Mouse (Mus musculus) ES-E14 (cell line): ENCODE measurements around the gene 1110051M20Rik. TPM values are rescaled to one million over a fixed set of nuclear protein-coding genes. Genes with fewer than 3 reads are reported as not detected.
"Not testable (repeated sequence)": the region's sequence is repeated elsewhere in the genome, so short reads cannot be mapped to it uniquely, and the experiment has no call there.

Source experiments
- DNase-seq: peaks from one replicate; pipeline ENCODE4 v3.0.0-alpha.2; 2013; ENCODE audit warnings: low read depth, low spot score
- H3K27ac ChIP-seq: 2 replicates; pipeline ENCODE4 v1.5.1; 2012; ENCODE audit warnings: low read depth, mild to moderate bottlenecking, low read length, moderate library complexity, mixed read lengths; ENCODE audit not compliant: poor library complexity, insufficient read depth, severe bottlenecking
- H3K36me3 ChIP-seq: 2 replicates; pipeline ENCODE4 v1.6.1; 2012; ENCODE audit warnings: mild to moderate bottlenecking, low read length, moderate library complexity, mixed read lengths; ENCODE audit not compliant: control insufficient read depth, poor library complexity, insufficient read depth, severe bottlenecking
- H3K4me1 ChIP-seq, 2 experiments: fragments of 150-350 bp in 1 of 2; sonication (generic) in 1 of 2; 2 replicates each; pipeline ENCODE4 v1.6.1; 2012; ENCODE audit warnings: low read length in 2 of 2, mild to moderate bottlenecking in 1 of 2, mixed read lengths in 1 of 2; ENCODE audit not compliant: control insufficient read depth in 2 of 2, insufficient read depth in 2 of 2, poor library complexity in 1 of 2
- H3K4me3 ChIP-seq, 2 experiments: fragments of 150-350 bp in 1 of 2; sonication (generic) in 1 of 2; 2 replicates each; pipeline ENCODE4 v1.5.1; 2012; ENCODE audit warnings: low read length in 2 of 2, low read depth in 1 of 2, mild to moderate bottlenecking in 1 of 2, mixed read lengths in 1 of 2; ENCODE audit not compliant: insufficient read depth in 1 of 2, poor library complexity in 1 of 2, severe bottlenecking in 1 of 2
- H3K9ac ChIP-seq: 2 replicates; pipeline ENCODE4 v1.6.1; 2012; ENCODE audit warnings: low read depth, mild to moderate bottlenecking, low read length, mixed read lengths; ENCODE audit not compliant: poor library complexity, insufficient read depth, severe bottlenecking
- H3K9me3 ChIP-seq: fragments of 150-350 bp; sonication (generic); 2 replicates; pipeline ENCODE4 v1.6.1; 2012; ENCODE audit warnings: low read depth, mild to moderate bottlenecking, low read length; ENCODE audit not compliant: control insufficient read depth, insufficient read depth
- CHD2 ChIP-seq: IDR thresholded peaks from 2 replicates; pipeline ENCODE4 v1.6.1; 2014; ENCODE audit warnings: mild to moderate bottlenecking, low read depth, low read length, inconsistent platforms
- HCFC1 ChIP-seq: IDR thresholded peaks from 2 replicates; pipeline ENCODE4 v1.6.1; 2012; ENCODE audit warnings: low read length, inconsistent platforms, borderline replicate concordance; ENCODE audit not compliant: insufficient read depth
- MAFK ChIP-seq: IDR thresholded peaks from 2 replicates; pipeline ENCODE4 v1.6.1; 2014; ENCODE audit warnings: mild to moderate bottlenecking, low read depth, low read length, inconsistent platforms; ENCODE audit not compliant: insufficient read depth
- ZC3H11A ChIP-seq: IDR thresholded peaks from 2 replicates; pipeline ENCODE4 v1.6.1; 2012; ENCODE audit warnings: low read depth, mild to moderate bottlenecking, inconsistent platforms, low read length, borderline replicate concordance
- ZNF384 ChIP-seq: IDR thresholded peaks from 2 replicates; pipeline ENCODE4 v1.6.1; 2012; ENCODE audit warnings: low read depth, low read length, inconsistent platforms
- in situ Hi-C, 2 experiments: fragments of 600-800 bp; cut with MboI; formaldehyde crosslinking; loops; one replicate each; pipeline ENCODE4 v1.15.1; 2025; ENCODE audit warnings: low sequenced_read_pairs in 2 of 2, inconsistent platforms in 1 of 2; ENCODE audit not compliant: unreplicated experiment in 2 of 2
- total RNA-seq: library from RNA; depleted of rRNA; stranded (reverse); fragments of 300-350 nt; gene quantifications from 2 replicates; pipeline ENCODE4 v1.2.3, GENCODE M21; 2012; rRNA removed

Gene 1110051M20Rik
- 10.3 and 12.4 TPM in 2 replicates for total RNA-seq

DNA sequence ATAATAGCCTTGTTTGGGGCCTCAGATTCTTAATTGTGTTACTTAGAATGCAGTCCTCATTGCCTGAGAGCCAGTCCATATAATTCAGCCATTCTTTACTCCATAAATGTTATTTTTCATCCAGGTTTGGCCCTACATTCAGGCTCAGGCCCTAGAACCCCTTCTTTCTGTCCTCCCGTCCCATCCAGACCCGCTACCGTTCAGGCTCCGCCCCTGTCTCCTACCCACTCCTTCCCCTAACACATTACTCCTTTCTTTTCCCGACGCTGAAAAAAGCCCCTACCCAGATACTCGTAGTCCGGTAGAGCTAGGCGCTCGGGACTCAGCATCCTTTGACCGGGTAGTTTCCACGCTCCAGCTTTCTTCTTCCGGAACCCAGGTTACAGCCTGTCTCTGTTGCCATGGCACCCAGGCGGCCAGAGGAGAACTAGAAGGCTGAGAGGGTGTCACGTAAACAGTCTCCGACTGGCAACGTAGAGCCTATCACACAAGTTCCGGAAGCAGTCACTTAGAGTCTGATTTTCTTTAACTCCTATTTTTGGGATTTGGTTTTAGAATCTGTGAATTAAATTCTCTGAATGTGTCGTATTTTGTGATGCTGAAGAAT lies at the start of gene 1110051M20Rik:
TSS of gene 1110051M20Rik (minus strand) at position 419 of the 607 bp plus-strand sequence.
- TF ChIP-seq ZNF384 (no peak), HCFC1 (peak; percentile 84)
- peak; percentile 92 for DNase-seq
- H3K4me1 ChIP-seq = peaks cover 0 to 2% of the 10 kb centered on the region in 2 experiments; a peak in 1 of 4 replicates
- peak within 1 kb of the TSS; percentile 78 to 79 for H3K4me3 ChIP-seq
- in situ Hi-C loops = no loop called here
- H3K9me3 ChIP-seq = no peaks in the 10 kb centered on the region
- H3K36me3 ChIP-seq = no peaks in the 10 kb centered on the region
- no peak within 1 kb of the TSS; the same call in 1 of the 2 replicates for H3K27ac ChIP-seq
- H3K9ac ChIP-seq = peak within 1 kb of the TSS; percentile 73

DNA sequence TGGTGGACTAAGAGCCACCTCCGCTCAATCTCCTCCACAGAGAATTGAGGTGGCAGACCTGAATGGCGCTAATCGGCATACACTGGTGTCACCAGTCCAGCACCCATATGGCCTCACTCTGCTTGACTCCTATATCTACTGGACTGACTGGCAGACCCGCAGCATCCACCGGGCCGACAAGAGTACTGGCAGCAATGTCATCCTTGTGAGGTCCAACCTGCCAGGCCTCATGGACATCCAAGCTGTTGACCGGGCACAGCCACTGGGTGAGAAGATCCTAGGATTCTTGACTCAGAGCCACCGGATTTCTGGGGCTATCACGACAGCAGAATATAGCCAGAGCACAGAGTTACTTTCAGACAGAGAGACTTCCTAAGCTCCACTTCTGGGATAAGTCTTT lies 49.5 kb upstream of the 1110051M20Rik start:
- peaks cover 18% of the 10 kb centered on the region; the same call in 1 of the 2 replicates for H3K36me3 ChIP-seq
- no peak overlapping the region for H3K27ac ChIP-seq

DNA sequence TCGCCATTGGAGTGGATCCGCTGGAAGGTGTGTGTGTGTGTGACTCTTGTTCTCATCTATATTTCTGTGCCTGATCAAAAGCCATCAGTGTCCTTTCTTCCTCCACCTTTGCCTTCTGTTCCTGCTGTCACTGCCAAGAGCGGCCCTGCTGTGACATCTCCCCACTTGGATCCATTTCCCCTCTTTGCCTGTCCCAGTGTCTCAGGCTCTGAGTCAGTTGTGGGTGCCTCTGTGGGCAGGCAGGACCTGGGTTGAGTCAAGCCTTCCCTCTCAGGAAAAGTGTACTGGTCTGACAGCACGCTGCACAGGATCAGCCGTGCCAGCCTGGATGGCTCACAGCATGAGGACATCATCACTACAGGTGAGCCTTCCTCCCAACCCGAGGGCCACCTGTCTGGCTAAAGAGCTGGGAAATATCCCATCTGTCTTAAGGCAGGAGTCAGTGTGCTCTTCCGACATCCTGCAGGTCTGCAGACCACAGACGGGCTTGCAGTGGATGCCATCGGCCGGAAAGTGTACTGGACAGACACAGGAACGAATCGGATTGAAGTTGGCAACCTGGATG lies 47.6 kb upstream of the 1110051M20Rik start:
- Histone ChIP-seq H3K36me3 (peaks cover 23% of the 10 kb centered on the region; the same call in 1 of the 2 replicates), H3K4me1 (no peaks in the 10 kb centered on the region), H3K9me3 (no peaks in the 10 kb centered on the region), H3K27ac (no peak overlapping the region), H3K9ac (no peak overlapping the region), H3K4me3 (no peak overlapping the region)
- TF ChIP-seq ZC3H11A = no peak
- no peak for TF ChIP-seq ZNF384
- TF ChIP-seq CHD2 = no peak
- no peak for TF ChIP-seq MAFK
- TF ChIP-seq HCFC1 = no peak
- in situ Hi-C loops = loop anchor here in 1 of 2 experiments (25.0 kb wide), 1 partner anchor 380 kb away; the partner anchor contains the start of gene Mybpc3
- DNase-seq = no peak

More for the DNA sequence above, 49.5 kb upstream of the 1110051M20Rik start:
- Histone ChIP-seq H3K9ac (no peak overlapping the region), H3K9me3 (no peaks in the 10 kb centered on the region), H3K4me1 (no peaks in the 10 kb centered on the region), H3K4me3 (no peak overlapping the region)
- TF ChIP-seq CHD2 (no peak), HCFC1 (no peak), ZC3H11A (no peak), MAFK (no peak), ZNF384 (no peak)
- in situ Hi-C loops = loop anchor here in 1 of 2 experiments (25.0 kb wide), 1 partner anchor 382 kb away; the partner anchor contains the start of gene Mybpc3
- no peak for DNase-seq

DNA sequence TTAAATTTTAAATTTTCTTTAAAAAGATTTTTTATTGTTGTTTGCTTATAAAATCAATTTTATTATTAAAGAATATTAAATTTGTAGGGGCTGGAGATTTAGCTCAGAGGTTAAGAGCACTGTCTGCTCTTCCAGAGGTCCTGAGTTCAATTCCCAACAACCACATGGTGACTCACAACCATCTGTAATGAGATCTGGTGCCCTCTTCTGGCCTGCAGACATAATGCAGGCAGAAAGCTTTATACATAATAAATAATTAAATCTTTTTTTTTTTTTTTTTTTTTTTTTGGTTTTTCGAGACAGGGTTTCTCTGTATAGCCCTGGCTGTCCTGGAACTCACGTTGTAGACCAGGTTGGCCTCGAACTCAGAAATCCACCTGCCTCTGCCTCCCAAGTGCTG lies 42.8 kb upstream of the 1110051M20Rik start:
- not testable (repeated sequence) for DNase-seq, H3K4me1 ChIP-seq, H3K27ac ChIP-seq, H3K36me3 ChIP-seq, H3K9me3 ChIP-seq, H3K4me3 ChIP-seq, H3K9ac ChIP-seq
- in situ Hi-C loops = loop anchor here (10.0 to 25.0 kb wide), 2 partner anchors 202 to 375 kb away; partner anchors contain the start of gene Mybpc3 (in 1 of the 2)
- peak; percentile 89 for TF ChIP-seq ZNF384
